Mouse (Mus musculus) heart, embryonic 12.5 days (tissue): Measurements from ENCODE around the gene Wap. TPM values are rescaled to one million over a fixed set of nuclear protein-coding genes. Genes with fewer than 3 reads are reported as not detected.

Experiments
- ATAC-seq: fragments of 200-750 bp; cut with Nextera tagmentation; 2 replicates; pipeline ENCODE4 v1.8.0; 2017; ENCODE audit warnings: moderate TSS enrichment, moderate library complexity; ENCODE audit not compliant: insufficient number of reproducible peaks, low FRiP score
- H3K27ac ChIP-seq: fragments of 300-500 bp; sonication (generic); 2 replicates; pipeline ENCODE4 v1.5.1; 2016; ENCODE audit warnings: mild to moderate bottlenecking, moderate library complexity; ENCODE audit not compliant: poor library complexity, severe bottlenecking
- H3K27me3 ChIP-seq: fragments of 300-500 bp; sonication (generic); replicated peaks from 2 replicates; pipeline ENCODE4 v1.6.1; 2016; ENCODE audit warnings: mild to moderate bottlenecking, moderate library complexity
- H3K36me3 ChIP-seq: fragments of 300-500 bp; sonication (generic); 2 replicates; pipeline ENCODE4 v1.6.1; 2016; ENCODE audit warnings: mild to moderate bottlenecking, moderate library complexity
- H3K4me1 ChIP-seq: fragments of 300-500 bp; sonication (generic); replicated peaks from 2 replicates; pipeline ENCODE4 v1.6.1; 2016; ENCODE audit warnings: mild to moderate bottlenecking
- H3K4me2 ChIP-seq: fragments of 300-500 bp; sonication (generic); 2 replicates; pipeline ENCODE4 v1.6.1; 2016; ENCODE audit warnings: mild to moderate bottlenecking, moderate library complexity
- H3K4me3 ChIP-seq: fragments of 300-500 bp; sonication (generic); 2 replicates; pipeline ENCODE4 v1.5.1; 2016; ENCODE audit warnings: mild to moderate bottlenecking
- H3K9ac ChIP-seq: fragments of 300-500 bp; sonication (generic); 2 replicates; pipeline ENCODE4 v1.6.1; 2016; ENCODE audit warnings: mild to moderate bottlenecking, moderate library complexity
- H3K9me3 ChIP-seq: fragments of 300-500 bp; sonication (generic); replicated peaks from 2 replicates; pipeline ENCODE4 v1.6.1; 2016; ENCODE audit warnings: mild to moderate bottlenecking, moderate library complexity
- WGBS: fragments of 180-500 bp; shearing (Covaris S2); methylation state at CpG from one replicate; pipeline ENCODE4 v1.1.7; 2016; 5-methylcytosine and 5-hydroxymethylcytosine counted together
- polyA plus RNA-seq: library from polyadenylated mRNA; unstranded; fragments of >200 nt; fragmentation: Nextera tagmentation; extraction: Ambion mirVana; gene quantifications from 2 replicates; pipeline ENCODE4 v1.2.1, GENCODE M21; 2016

Wap gene
- polyA plus RNA-seq, 1 experiment from 2014 or later = not detected

DNA sequence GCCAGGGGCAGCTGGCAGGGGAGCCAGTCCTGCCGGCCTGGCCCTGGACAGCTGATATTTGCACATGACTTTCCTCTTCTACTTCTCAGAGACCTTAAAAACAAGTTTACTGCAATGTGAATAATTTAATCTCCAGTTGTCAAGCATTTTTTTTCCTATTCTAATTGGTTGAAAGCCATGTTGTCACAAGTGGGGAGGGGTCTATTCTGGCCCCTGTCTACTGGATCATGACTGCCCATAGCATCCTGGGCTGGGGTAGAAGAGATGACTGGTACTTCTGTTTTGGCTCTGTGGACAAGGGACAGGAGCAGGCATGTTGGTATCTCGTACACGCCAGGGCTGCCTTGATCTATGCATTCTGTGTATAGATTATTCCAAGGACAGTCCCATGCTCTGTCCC, 41.8 kb downstream of the Wap start:
- no peak overlapping the region for H3K9ac ChIP-seq
- H3K9me3 ChIP-seq = no peaks in the 10 kb centered on the region
- no peak overlapping the region for H3K27ac ChIP-seq
- peaks cover 26% of the 10 kb centered on the region for H3K27me3 ChIP-seq
- H3K36me3 ChIP-seq = peaks cover 66% of the 10 kb centered on the region
- H3K4me3 ChIP-seq = no peak overlapping the region
- ATAC-seq = no peak
- no peak overlapping the region for H3K4me2 ChIP-seq
- peaks cover 50% of the 10 kb centered on the region for H3K4me1 ChIP-seq
- 88% methylated on average over 3 of the region's 3 CpGs for WGBS

GRCm38 (mm10) chr11:6596205-6596604, 42.2 kb downstream of the Wap start:
- Histone ChIP-seq H3K27ac (no peak overlapping the region), H3K4me1 (peaks cover 50% of the 10 kb centered on the region), H3K36me3 (peaks cover 70% of the 10 kb centered on the region), H3K9ac (no peak overlapping the region), H3K9me3 (no peaks in the 10 kb centered on the region), H3K4me3 (no peak overlapping the region), H3K4me2 (no peak overlapping the region), H3K27me3 (peaks cover 22% of the 10 kb centered on the region)
- 92% methylated on average over 6 of the region's 6 CpGs for WGBS
- no peak for ATAC-seq

DNA sequence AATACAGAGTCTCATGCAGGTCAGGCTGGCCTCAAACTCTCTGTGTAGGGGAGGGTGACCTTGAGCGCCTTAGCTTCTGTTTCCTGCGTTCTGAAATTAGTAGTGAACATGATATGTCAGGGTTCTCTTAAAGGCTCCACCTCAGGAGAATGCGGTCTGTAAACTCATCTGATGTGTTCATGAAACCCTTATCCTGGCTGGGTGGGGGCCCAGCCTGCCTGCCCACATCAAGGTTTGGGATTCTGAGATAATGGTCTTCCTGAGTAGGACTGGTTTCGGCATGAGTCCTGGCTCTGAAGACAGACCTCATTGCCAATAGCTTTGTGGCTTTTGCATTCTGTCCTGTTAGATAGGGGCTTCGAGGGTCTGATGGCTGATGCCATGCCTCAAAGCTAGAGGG, 43.1 kb downstream of the Wap start:
- H3K9me3 ChIP-seq = no peaks in the 10 kb centered on the region
- H3K4me2 ChIP-seq = no peak overlapping the region
- peaks cover 78% of the 10 kb centered on the region for H3K36me3 ChIP-seq
- ATAC-seq = no peak
- H3K9ac ChIP-seq = no peak overlapping the region
- no peak overlapping the region for H3K27ac ChIP-seq
- H3K27me3 ChIP-seq = peaks cover 13% of the 10 kb centered on the region
- 61% methylated on average over 5 of the region's 5 CpGs for WGBS
- no peak overlapping the region for H3K4me3 ChIP-seq
- H3K4me1 ChIP-seq = peaks cover 50% of the 10 kb centered on the region

- H3K4me2 ChIP-seq = no peak overlapping the region
- H3K9ac ChIP-seq = no peak overlapping the region
- peaks cover 46% of the 10 kb centered on the region for H3K4me1 ChIP-seq
- ATAC-seq = no peak
- 59% methylated on average over 6 of the region's 6 CpGs for WGBS
- H3K9me3 ChIP-seq = no peaks in the 10 kb centered on the region
- peaks cover 83% of the 10 kb centered on the region for H3K36me3 ChIP-seq
- peaks cover 8% of the 10 kb centered on the region for H3K27me3 ChIP-seq
- no peak overlapping the region for H3K27ac ChIP-seq
- H3K4me3 ChIP-seq = no peak overlapping the region
Observed at GRCm38 (mm10) chr11:6594845-6595244, 43.6 kb downstream of the Wap start.

- Histone ChIP-seq H3K27ac (no peak overlapping the region), H3K27me3 (no peaks in the 10 kb centered on the region; the same call in 1 of the 2 replicates), H3K36me3 (peaks cover 93% of the 10 kb centered on the region), H3K4me1 (peaks cover 31% of the 10 kb centered on the region), H3K4me2 (no peak overlapping the region), H3K4me3 (no peak overlapping the region), H3K9me3 (no peaks in the 10 kb centered on the region), H3K9ac (no peak overlapping the region)
- WGBS = 80% methylated on average over 11 of the region's 11 CpGs
- ATAC-seq = no peak
Observed at GRCm38 (mm10) chr11:6593406-6593805, 45.0 kb downstream of the Wap start.

GRCm38 (mm10) chr11:6590933-6591675, 47.3 kb downstream of the Wap start:
- no peaks in the 10 kb centered on the region; the same call in 1 of the 2 replicates for H3K27me3 ChIP-seq

DNA sequence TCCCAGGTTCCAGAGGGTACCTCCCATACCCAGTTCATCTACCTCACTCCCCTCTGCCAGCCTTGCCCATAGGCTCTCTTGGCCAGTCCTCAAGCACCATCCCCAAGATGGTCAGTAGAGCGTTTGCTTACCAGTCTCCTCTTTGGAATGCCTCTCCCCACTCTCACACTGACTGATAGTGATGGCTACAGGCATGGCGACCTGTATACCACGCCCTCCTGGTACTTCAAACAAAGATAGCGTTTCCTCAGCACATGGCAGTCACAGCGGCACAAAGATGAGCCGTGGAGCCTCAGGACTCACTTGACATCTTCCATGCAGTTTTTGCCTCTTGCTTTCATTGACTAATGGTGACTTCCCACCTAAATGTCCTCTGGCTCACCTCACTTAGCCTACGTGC, 48.6 kb downstream of the Wap start:
- 75% methylated on average over 7 of the region's 7 CpGs for WGBS
- no peak for ATAC-seq
- Histone ChIP-seq H3K36me3 (peaks cover 84% of the 10 kb centered on the region), H3K9me3 (no peaks in the 10 kb centered on the region), H3K4me1 (peaks cover 30% of the 10 kb centered on the region), H3K4me2 (no peak overlapping the region), H3K27ac (no peak overlapping the region), H3K27me3 (no peaks in the 10 kb centered on the region), H3K9ac (no peak overlapping the region), H3K4me3 (no peak overlapping the region)

More at GRCm38 (mm10) chr11:6590933-6591675, 47.3 kb downstream of the Wap start:
- Histone ChIP-seq H3K9me3 (no peaks in the 10 kb centered on the region), H3K36me3 (peaks cover 82% of the 10 kb centered on the region), H3K9ac (no peak overlapping the region), H3K27ac (no peak overlapping the region), H3K4me2 (no peak overlapping the region), H3K4me1 (peaks cover 35% of the 10 kb centered on the region), H3K4me3 (no peak overlapping the region)
- 77% methylated on average over 10 of the region's 10 CpGs for WGBS
- no peak for ATAC-seq

DNA sequence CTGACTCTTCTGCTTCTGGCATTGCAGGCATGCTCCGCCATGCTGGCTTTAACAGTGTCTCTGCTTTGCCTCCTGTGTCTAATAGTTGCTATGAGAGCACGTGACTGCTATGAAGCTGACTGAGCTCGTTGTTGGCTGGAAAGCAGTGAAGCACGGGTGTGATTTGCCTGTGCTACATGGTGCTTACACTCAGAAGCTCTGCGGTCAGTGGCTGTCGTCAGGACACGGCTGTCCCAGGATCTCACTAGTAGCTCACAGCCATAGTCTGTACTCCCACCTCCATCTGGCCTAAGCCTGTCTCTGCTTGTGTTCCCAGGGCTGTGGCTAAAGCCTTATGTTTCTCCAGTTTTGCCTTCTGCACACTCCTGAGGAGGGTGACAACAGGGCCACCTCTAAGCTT, 50.1 kb downstream of the Wap start:
- 92% methylated on average over 7 of the region's 7 CpGs for WGBS
- no peak for ATAC-seq
- Histone ChIP-seq H3K27ac (no peak overlapping the region), H3K4me3 (no peak overlapping the region), H3K36me3 (peaks cover 79% of the 10 kb centered on the region), H3K9me3 (no peaks in the 10 kb centered on the region), H3K9ac (no peak overlapping the region), H3K27me3 (no peaks in the 10 kb centered on the region), H3K4me1 (peaks cover 19% of the 10 kb centered on the region), H3K4me2 (no peak overlapping the region)

GRCm38 (mm10) chr11:6587249-6587940, 51.0 kb downstream of the Wap start:
- Histone ChIP-seq H3K4me2 (no peak overlapping the region), H3K4me3 (no peak overlapping the region), H3K27ac (no peak overlapping the region), H3K9me3 (no peaks in the 10 kb centered on the region), H3K9ac (no peak overlapping the region), H3K27me3 (no peaks in the 10 kb centered on the region), H3K4me1 (peaks cover 19% of the 10 kb centered on the region), H3K36me3 (peaks cover 77% of the 10 kb centered on the region)
- WGBS = 82% methylated on average over 7 of the region's 7 CpGs
- ATAC-seq = no peak

DNA sequence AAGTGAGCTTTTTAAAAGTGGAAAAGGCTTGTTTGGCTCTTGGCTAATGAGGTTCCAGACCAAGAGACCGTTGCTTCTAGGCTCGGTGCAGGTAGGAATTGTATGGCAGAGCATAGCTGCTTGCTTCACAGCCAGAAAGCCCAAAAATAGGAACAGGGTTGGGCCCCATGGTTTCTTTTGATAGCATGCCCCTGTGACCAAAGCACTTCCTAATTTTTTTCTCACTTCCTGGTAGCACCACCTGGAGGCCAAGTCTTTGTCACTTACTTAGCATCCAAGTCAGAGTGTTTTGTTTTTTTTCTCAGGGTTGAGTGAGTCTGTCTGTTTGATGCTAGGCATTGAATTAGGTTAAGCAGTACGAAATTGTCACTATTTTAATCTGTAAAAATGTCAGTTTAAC, 51.8 kb downstream of the Wap start:
- WGBS = 68% methylated on average over 3 of the region's 3 CpGs
- Histone ChIP-seq H3K27me3 (no peaks in the 10 kb centered on the region), H3K4me2 (no peak overlapping the region), H3K4me3 (no peak overlapping the region), H3K36me3 (peaks cover 69% of the 10 kb centered on the region), H3K9ac (no peak overlapping the region), H3K9me3 (no peaks in the 10 kb centered on the region), H3K4me1 (peaks cover 19% of the 10 kb centered on the region), H3K27ac (no peak overlapping the region)
- no peak for ATAC-seq

DNA sequence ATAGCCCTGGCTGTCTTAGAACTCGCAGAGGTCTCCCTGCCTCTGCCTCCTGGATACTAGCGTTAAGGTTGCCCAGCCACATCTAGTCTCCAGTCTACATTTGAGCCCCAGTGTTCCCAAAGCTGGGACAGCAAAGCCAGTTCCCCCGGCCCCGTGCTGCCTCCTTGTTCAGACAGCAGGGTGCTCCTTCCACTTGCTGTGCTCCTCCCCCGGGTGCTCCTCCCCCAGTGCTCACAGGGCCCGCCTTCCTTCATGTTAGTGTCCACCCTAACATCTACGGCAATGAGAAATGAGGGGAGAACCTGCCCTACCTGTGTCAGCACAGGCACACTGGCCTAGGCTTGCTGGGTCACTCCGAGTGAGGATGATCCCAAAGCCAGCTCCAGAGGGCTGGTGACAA, 52.7 kb downstream of the Wap start:
- ATAC-seq = no peak
- Histone ChIP-seq H3K27me3 (no peaks in the 10 kb centered on the region), H3K36me3 (peaks cover 60% of the 10 kb centered on the region)

More for the DNA sequence above, 52.7 kb downstream of the Wap start:
- Histone ChIP-seq H3K4me2 (no peak overlapping the region), H3K9me3 (no peaks in the 10 kb centered on the region), H3K4me3 (no peak overlapping the region), H3K4me1 (peaks cover 19% of the 10 kb centered on the region), H3K27ac (no peak overlapping the region), H3K9ac (no peak overlapping the region)
- WGBS = 87% methylated on average over 8 of the region's 8 CpGs
